Mouse (Mus musculus) spleen, adult 2 months (tissue): ENCODE results near the gene Olfr1042.

Experiments used
- CTCF ChIP-seq: fragments of 200-500 bp; IDR thresholded peaks from 2 replicates; pipeline ENCODE4 v1.5.1; 2011; ENCODE audit warnings: mild to moderate bottlenecking, inconsistent platforms; ENCODE audit not compliant: insufficient read depth, insufficient read length, insufficient replicate concordance; ENCODE audit errors: extremely low read depth
- POLR2A ChIP-seq: fragments of 200-500 bp; IDR thresholded peaks from 2 replicates; pipeline ENCODE4 v1.6.1; 2011; ENCODE audit warnings: low read depth, low read length, inconsistent platforms

DNA sequence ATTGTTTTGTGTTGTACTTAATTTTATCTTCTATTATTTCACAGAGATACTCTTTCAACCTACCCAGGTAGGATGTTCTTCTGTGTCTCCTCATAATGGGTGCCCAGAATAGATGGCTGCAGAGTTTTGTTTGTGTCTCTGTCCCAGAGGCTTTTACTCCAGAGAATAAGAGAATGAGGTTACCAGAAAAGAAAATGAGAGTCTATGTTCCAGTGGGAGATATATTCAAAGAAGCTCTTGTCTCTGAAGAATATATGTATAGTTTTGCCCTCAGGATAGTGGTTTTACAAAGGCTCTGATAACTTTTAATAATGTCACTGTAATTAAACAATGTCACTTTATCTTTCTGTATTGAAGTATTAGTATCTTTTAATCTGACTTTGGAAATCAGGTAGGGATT is 23.9 kb upstream of the Olfr1042 start, which contains the start of gene Olfr52:
- no peak for TF ChIP-seq POLR2A
- TF ChIP-seq CTCF = no peak
